Comparison of ENCODE assay signal across 24 mouse cellular contexts in the genomic region with DNA sequence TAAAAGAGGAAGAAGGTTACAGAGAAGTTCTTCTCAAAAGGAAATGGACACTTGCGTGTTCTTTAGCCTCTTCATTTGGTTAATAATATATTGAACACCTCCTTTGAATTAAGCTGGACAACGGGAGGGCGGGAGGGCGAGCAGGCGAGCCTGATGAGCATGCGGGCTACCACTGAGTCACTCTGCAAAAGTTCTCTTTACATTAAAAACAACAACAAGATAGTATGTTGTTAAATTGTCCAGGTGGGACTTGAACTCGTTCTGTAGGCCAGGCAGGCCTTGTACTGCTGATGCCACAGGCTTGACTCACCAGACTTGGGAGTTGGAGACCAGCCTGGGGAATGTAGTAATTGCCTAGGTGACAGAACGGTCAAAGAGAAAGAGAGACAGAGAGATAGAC. TPM values are rescaled to one million over a fixed set of nuclear protein-coding genes. Genes with fewer than 3 reads are reported as not detected.
DNase-seq lines count a peak whose midpoint lies in the region; TF ChIP-seq lines count a peak whose summit lies in the region.
"Had no signal": no experiment of that assay in that cellular context is flagged by ENCODE, and none has a peak within 500 bp of the region (broad histone marks: within the 10 kb centered on the region; RNA-seq: fewer than 3 reads in every experiment).

No protein-coding gene starts in this region.

- no peak overlapping the region for H3K27ac ChIP-seq in heart, embryonic 10.5 days
- H3K27ac ChIP-seq in spleen, adult 2 months (ENCODE audit: insufficient read depth, low read length) = peak overlapping the region; percentile 63
- peak overlapping the region; percentile 57; the same call in 1 of the 2 replicates for H3K27ac ChIP-seq in bone marrow, adult 2 months (ENCODE audit: control insufficient read depth, insufficient read depth, low read depth, low read length, poor library complexity)
- no peak overlapping the region for H3K27ac ChIP-seq in thymus, adult 2 months (ENCODE audit: control insufficient read depth, insufficient read depth, low read length)
- H3K27ac ChIP-seq in layer of hippocampus, adult 2 months = no peak overlapping the region
- H3K27ac ChIP-seq: embryonic facial prominence, embryonic 13.5 days; forebrain, embryonic 10.5 days; forebrain, embryonic 15.5 days; hindbrain, postnatal 0 days; intestine, embryonic 15.5 days; kidney, postnatal 0 days; lung, embryonic 15.5 days had no signal

- H3K9me3 ChIP-seq in heart, embryonic 10.5 days = no peaks in the 10 kb centered on the region
- H3K9me3 ChIP-seq: embryonic facial prominence, embryonic 13.5 days; forebrain, embryonic 10.5 days; forebrain, embryonic 15.5 days; intestine, embryonic 15.5 days; liver, embryonic 13.5 days; lung, embryonic 15.5 days had no signal

- 94% methylated on average over 8 of the region's 8 CpGs for WGBS in heart, embryonic 10.5 days
- 65% methylated on average over 8 of the region's 8 CpGs for WGBS in spleen, adult 2 months
- WGBS in bone marrow, adult 2 months = 44% methylated on average over 8 of the region's 8 CpGs
- WGBS in thymus, adult 2 months = 74% methylated on average over 8 of the region's 8 CpGs

- no peaks in the 10 kb centered on the region for H3K27me3 ChIP-seq in heart, embryonic 10.5 days (ENCODE audit: insufficient read depth, poor library complexity, severe bottlenecking)
- no peaks in the 10 kb centered on the region for H3K27me3 ChIP-seq in spleen, adult 2 months (ENCODE audit: control insufficient read depth, insufficient read depth, low read length)
- H3K27me3 ChIP-seq in thymus, adult 2 months (ENCODE audit: control insufficient read depth, insufficient read depth, low read length) = no peaks in the 10 kb centered on the region
- H3K27me3 ChIP-seq: embryonic facial prominence, embryonic 13.5 days; forebrain, embryonic 15.5 days; intestine, embryonic 15.5 days; liver, embryonic 13.5 days; lung, embryonic 15.5 days had no signal

- peak; percentile 23 for DNase-seq in heart, adult 11 months
- DNase-seq in heart, embryonic 10.5 days (ENCODE audit: low spot score) = no peak
- DNase-seq in spleen, adult 2 months (ENCODE audit: low read depth in 1 of 2, low spot score in 2 of 2) = no peak
- DNase-seq in spleen, postnatal 10 days (ENCODE audit: low spot score in 2 of 2) = no peak
- no peak for DNase-seq in thymus, adult 2 months
- no peak for DNase-seq in layer of hippocampus, adult 2 months (ENCODE audit: low spot score in 2 of 2)
- no peak for DNase-seq in layer of hippocampus, postnatal 25 days (ENCODE audit: extremely low spot score in 1 of 2, low spot score in 1 of 2)
- DNase-seq: adrenal gland, postnatal 14 days; cerebellum, adult 18-20 months; cerebellum, postnatal 10 days; kidney, adult 8-10 months; kidney, postnatal 4 days; liver, embryonic 13.5 days; lung, postnatal 36 days; midbrain, embryonic 14.5 days; right cerebral cortex, adult 18-20 months had no signal

- TF ChIP-seq CTCF in spleen, adult 2 months (IDR thresholded peaks at IDR 0.05; ENCODE audit: extremely low read depth, insufficient read depth, insufficient read length, insufficient replicate concordance) = no peak
- no peak for TF ChIP-seq CTCF in bone marrow, adult 2 months (IDR thresholded peaks at IDR 0.05; ENCODE audit: control insufficient read depth, insufficient read depth, low read length)
- no peak for TF ChIP-seq CTCF in thymus, adult 2 months (IDR thresholded peaks at IDR 0.05; ENCODE audit: borderline replicate concordance, control insufficient read depth, extremely low read depth, insufficient read depth, low read length, poor library complexity)
- TF ChIP-seq CTCF in layer of hippocampus, adult 2 months (conservative IDR thresholded peaks at IDR 0.05) = no peak

- H3K36me3 ChIP-seq in heart, embryonic 10.5 days = peaks cover 16% of the 10 kb centered on the region; the same call in 1 of the 2 replicates
- H3K36me3 ChIP-seq in spleen, adult 2 months (ENCODE audit: control insufficient read depth, insufficient read depth, low read length) = no peaks in the 10 kb centered on the region; the same call in 1 of the 2 replicates
- no peaks in the 10 kb centered on the region for H3K36me3 ChIP-seq in thymus, adult 2 months (ENCODE audit: control insufficient read depth, insufficient read depth, low read length)
- H3K36me3 ChIP-seq: forebrain, embryonic 15.5 days; intestine, embryonic 15.5 days; lung, embryonic 15.5 days had no signal

- H3K4me3 ChIP-seq in heart, embryonic 10.5 days = no peak overlapping the region
- H3K4me3 ChIP-seq in spleen, adult 2 months (ENCODE audit: extremely low read depth, insufficient read depth, insufficient read length) = no peak overlapping the region
- no peak overlapping the region for H3K4me3 ChIP-seq in bone marrow, adult 2 months (replicated peaks; ENCODE audit: control insufficient read depth, low read depth, low read length)
- H3K4me3 ChIP-seq in thymus, adult 2 months (ENCODE audit: control insufficient read depth, insufficient read depth, low read length) = no peak overlapping the region
- H3K4me3 ChIP-seq in layer of hippocampus, adult 2 months = no peak overlapping the region
- H3K4me3 ChIP-seq: embryonic facial prominence, embryonic 13.5 days; forebrain, embryonic 10.5 days; forebrain, embryonic 15.5 days; intestine, embryonic 15.5 days; liver, embryonic 13.5 days; lung, embryonic 15.5 days had no signal

- peaks cover 18% of the 10 kb centered on the region for H3K4me1 ChIP-seq in heart, embryonic 10.5 days
- H3K4me1 ChIP-seq in spleen, adult 2 months (ENCODE audit: control insufficient read depth, insufficient read depth, insufficient read length) = peaks cover 5% of the 10 kb centered on the region; the same call in 1 of the 2 replicates
- peaks cover 5% of the 10 kb centered on the region; the same call in 1 of the 2 replicates for H3K4me1 ChIP-seq in bone marrow, adult 2 months (ENCODE audit: control insufficient read depth, insufficient read depth, low read length)
- H3K4me1 ChIP-seq in thymus, adult 2 months (replicated peaks; ENCODE audit: control insufficient read depth, insufficient read depth, low read length) = peaks cover 14% of the 10 kb centered on the region

- TF ChIP-seq POLR2A in spleen, adult 2 months (IDR thresholded peaks at IDR 0.05; ENCODE audit: low read depth, low read length) = no peak
- TF ChIP-seq POLR2A in bone marrow, adult 2 months (IDR thresholded peaks at IDR 0.05; ENCODE audit: borderline replicate concordance, control insufficient read depth, low read depth, low read length) = no peak
- no peak for TF ChIP-seq POLR2A in thymus, adult 2 months (IDR thresholded peaks at IDR 0.05; ENCODE audit: control insufficient read depth, extremely low read depth, insufficient read depth, low read length, poor library complexity)

RNA-seq across cellular contexts. Expression of a gene that starts 4.8 kb away (rescaled TPM):
- polyA plus RNA-seq in heart, embryonic 10.5 days (2016; fragmentation: Nextera tagmentation; extraction: Ambion mirVana) = 18.4 and 19.2 TPM in 2 replicates
- 15.9 and 17.1 TPM in 2 replicates for polyA plus RNA-seq in spleen, adult 2 months (2012; rRNA removed)
- 11.1 and 30.1 TPM in 2 replicates for polyA plus RNA-seq in bone marrow, adult 2 months (2011; ENCODE audit: insufficient read depth, insufficient read length, low replicate concordance, missing spikeins)
- polyA plus RNA-seq in thymus, adult 2 months (2012; rRNA removed) = 26.2 and 27.5 TPM in 2 replicates
- 10 to 100 TPM; 65.8 to 70.8 TPM for total RNA-seq in layer of hippocampus, adult 2 months (2021)
- total RNA-seq in layer of hippocampus, postnatal 25 days (2021) = 10 to 100 TPM; 60.0 to 65.3 TPM

Comparison
In these comparisons a context has a peak if more than half of its experiments do, and no peak if none do; other contexts are left out.
1. H3K27ac ChIP-seq: peak in spleen, adult 2 months (single experiment) and bone marrow, adult 2 months (single experiment); none in heart, embryonic 10.5 days (single experiment), thymus, adult 2 months (single experiment) and layer of hippocampus, adult 2 months (single experiment).